Comparison of ENCODE assay signal across 13 mouse cellular contexts in the genomic region with DNA sequence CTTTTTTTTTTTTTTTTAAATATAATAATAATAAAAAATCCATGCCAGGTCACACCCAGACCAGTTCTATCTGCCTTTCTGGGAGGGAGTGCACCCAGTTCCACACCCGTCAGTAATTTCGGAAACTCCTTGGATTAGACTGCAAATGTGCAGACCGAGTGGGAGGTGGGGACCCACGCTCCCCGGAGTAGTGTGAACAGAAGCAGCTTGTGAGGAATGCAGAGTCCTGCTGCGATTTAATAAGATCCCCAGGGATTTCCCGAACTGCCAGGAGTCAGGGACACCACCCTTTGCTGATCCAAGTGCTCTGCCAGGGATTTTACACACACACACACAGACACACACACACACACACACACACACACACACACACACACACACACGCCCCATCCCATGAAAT. TPM values are rescaled to one million over a fixed set of nuclear protein-coding genes. Genes with fewer than 3 reads are reported as not detected.
DNase-seq lines count a peak whose midpoint lies in the region; ATAC-seq and TF ChIP-seq lines count a peak whose summit lies in the region.
"Had no signal": no experiment of that assay in that cellular context is flagged by ENCODE, and none has a peak within 500 bp of the region (broad histone marks: within the 10 kb centered on the region; RNA-seq: fewer than 3 reads in every experiment).

No protein-coding gene starts in this region.

- intact Hi-C loops in left cerebral cortex, adult 2 months (cut with DNase I), result loop anchor here (2.0 kb wide), 1 partner anchor 27 kb away; a partner anchor contains a TSS
- intact Hi-C loops in left cerebral cortex, postnatal 4 days (cut with DNase I), result no loop called here

- no peak overlapping the region for H3K4me3 ChIP-seq in embryonic facial prominence, embryonic 14.5 days (ENCODE audit: low read depth, low read length)
- no peak overlapping the region for H3K4me3 ChIP-seq in embryonic facial prominence, embryonic 10.5 days
- H3K4me3 ChIP-seq in left cerebral cortex, adult 2 months, result no peak overlapping the region
- H3K4me3 ChIP-seq in midbrain, embryonic 16.5 days (ENCODE audit: low read depth, low read length), result no peak overlapping the region

- H3K36me3 ChIP-seq in embryonic facial prominence, embryonic 14.5 days (ENCODE audit: control insufficient read depth, insufficient read depth, low read length), result no peaks in the 10 kb centered on the region
- H3K36me3 ChIP-seq in embryonic facial prominence, embryonic 10.5 days (replicated peaks), result no peaks in the 10 kb centered on the region
- H3K36me3 ChIP-seq in midbrain, embryonic 16.5 days (ENCODE audit: control insufficient read depth, insufficient read depth, low read length), result no peaks in the 10 kb centered on the region

- no peaks in the 10 kb centered on the region for H3K27me3 ChIP-seq in embryonic facial prominence, embryonic 14.5 days (replicated peaks; ENCODE audit: control insufficient read depth, insufficient read depth, low read length)
- H3K27me3 ChIP-seq in embryonic facial prominence, embryonic 10.5 days (replicated peaks; ENCODE audit: low read depth, poor library complexity, severe bottlenecking), result peaks cover 37% of the 10 kb centered on the region
- no peaks in the 10 kb centered on the region for H3K27me3 ChIP-seq in midbrain, embryonic 16.5 days (ENCODE audit: control insufficient read depth, insufficient read depth, low read depth, low read length)

- 30% methylated on average over 8 of the region's 8 CpGs for WGBS in embryonic facial prominence, embryonic 14.5 days
- 38% methylated on average over 8 of the region's 8 CpGs for WGBS in embryonic facial prominence, embryonic 10.5 days
- 25% methylated on average over 8 of the region's 8 CpGs for WGBS in midbrain, embryonic 16.5 days

- no peaks in the 10 kb centered on the region for H3K9me3 ChIP-seq in embryonic facial prominence, embryonic 14.5 days (ENCODE audit: control insufficient read depth, low read length)
- H3K9me3 ChIP-seq in embryonic facial prominence, embryonic 10.5 days, result no peaks in the 10 kb centered on the region
- no peaks in the 10 kb centered on the region for H3K9me3 ChIP-seq in midbrain, embryonic 16.5 days (replicated peaks; ENCODE audit: control insufficient read depth, low read length, poor library complexity, severe bottlenecking)

- H3K4me2 ChIP-seq in embryonic facial prominence, embryonic 14.5 days (ENCODE audit: low read depth, low read length), result no peak overlapping the region
- H3K4me2 ChIP-seq in midbrain, embryonic 16.5 days (ENCODE audit: low read length), result no peak overlapping the region; the same call in 1 of the 2 replicates

- no peak overlapping the region for H3K9ac ChIP-seq in embryonic facial prominence, embryonic 14.5 days (ENCODE audit: low read depth, low read length)
- no peak overlapping the region for H3K9ac ChIP-seq in midbrain, embryonic 16.5 days (ENCODE audit: low read depth, low read length)

- peak; percentile 38 for DNase-seq in embryonic facial prominence, embryonic 14.5 days (ENCODE audit: low spot score)
- no peak for DNase-seq in embryonic facial prominence, embryonic 10.5 days (ENCODE audit: low spot score)
- peak; percentile 58 to 65 for DNase-seq in left cerebral cortex, adult 2 months (ENCODE audit: extremely low spot score in 1 of 2, low spot score in 2 of 2)
- no peak for DNase-seq in left cerebral cortex, postnatal 4 days
- peak; percentile 42 for DNase-seq in cerebellum, adult 8-10 months
- no peak for DNase-seq in adrenal gland, postnatal 36 days
- DNase-seq: B cell, adult 2 months had no signal

- no peak overlapping the region for H3K27ac ChIP-seq in embryonic facial prominence, embryonic 14.5 days (replicated peaks; ENCODE audit: low read depth, low read length)
- no peak overlapping the region for H3K27ac ChIP-seq in embryonic facial prominence, embryonic 10.5 days (replicated peaks)
- H3K27ac ChIP-seq in left cerebral cortex, adult 2 months, result no peak overlapping the region; the same call in 1 of the 2 replicates
- H3K27ac ChIP-seq in midbrain, embryonic 16.5 days (ENCODE audit: low read length), result no peak overlapping the region

- ATAC-seq in embryonic facial prominence, embryonic 14.5 days (ENCODE audit: low read depth), result no peak
- ATAC-seq in midbrain, embryonic 16.5 days, result 0 out of 2 replicates have a peak, but pooled peaks have one; percentile 5
- no peak for ATAC-seq in megakaryocyte-erythroid progenitor cell, adult 5-6 weeks (replicated peaks; ENCODE audit: low FRiP score, low TSS enrichment, poor library complexity, severe bottlenecking)

- peaks cover 10% of the 10 kb centered on the region; the same call in 1 of the 2 replicates for H3K4me1 ChIP-seq in embryonic facial prominence, embryonic 14.5 days (ENCODE audit: control insufficient read depth, insufficient read depth, low read length)
- peaks cover 13% of the 10 kb centered on the region for H3K4me1 ChIP-seq in embryonic facial prominence, embryonic 10.5 days
- peaks cover 27% of the 10 kb centered on the region for H3K4me1 ChIP-seq in midbrain, embryonic 16.5 days (ENCODE audit: control insufficient read depth, insufficient read depth, low read length)

- no peak for TF ChIP-seq CTCF in left cerebral cortex, adult 2 months (IDR thresholded peaks at IDR 0.05)

RNA-seq across cellular contexts. Expression of a gene that starts 16.5 kb away (rescaled TPM):
- 2.3 and 3.2 TPM in 2 replicates for polyA plus RNA-seq in embryonic facial prominence, embryonic 14.5 days (2014; fragmentation: Nextera tagmentation; extraction: Ambion mirVana)
- 0.05 and 0.06 TPM in 2 replicates for polyA plus RNA-seq in embryonic facial prominence, embryonic 10.5 days (2016; fragmentation: Nextera tagmentation; extraction: Ambion mirVana)
- total RNA-seq in left cerebral cortex, adult 2 months (2021), result 10 to 100 TPM; 59.1 to 61.3 TPM
- total RNA-seq in left cerebral cortex, postnatal 4 days (2021), result 10 to 100 TPM; 15.8 to 19.0 TPM
- 24.4 and 28.1 TPM in 2 replicates for polyA plus RNA-seq in midbrain, embryonic 16.5 days (2015; fragmentation: Nextera tagmentation; extraction: Ambion mirVana)
- not detected in 2 replicates for total RNA-seq in megakaryocyte-erythroid progenitor cell, adult 5-6 weeks (2014; fragmentation: Nextera tagmentation)
- not detected in 2 replicates for total RNA-seq in megakaryocyte-erythroid progenitor cell, adult 5-6 weeks (2017)
- under 1 TPM; 0.49 to 0.60 TPM for total RNA-seq in adrenal gland, postnatal 36 days (2021)
- total RNA-seq: common myeloid progenitor, adult 5-6 weeks; granulocyte monocyte progenitor cell, adult 5-6 weeks had no signal
- polyA plus RNA-seq: large intestine, adult 2 months; urinary bladder, adult 2 months had no signal

RNA-seq across cellular contexts. Expression of a gene that starts 26.9 kb away (rescaled TPM):
- polyA plus RNA-seq in embryonic facial prominence, embryonic 14.5 days (2014; fragmentation: Nextera tagmentation; extraction: Ambion mirVana), result 21.4 and 23.3 TPM in 2 replicates
- 35.1 and 37.1 TPM in 2 replicates for polyA plus RNA-seq in embryonic facial prominence, embryonic 10.5 days (2016; fragmentation: Nextera tagmentation; extraction: Ambion mirVana)
- 10 to 100 TPM; 79.8 to 91.6 TPM for total RNA-seq in left cerebral cortex, adult 2 months (2021)
- total RNA-seq in left cerebral cortex, postnatal 4 days (2021), result 10 to 100 TPM; 56.9 to 60.6 TPM
- 56.6 and 57.8 TPM in 2 replicates for polyA plus RNA-seq in midbrain, embryonic 16.5 days (2015; fragmentation: Nextera tagmentation; extraction: Ambion mirVana)
- total RNA-seq in megakaryocyte-erythroid progenitor cell, adult 5-6 weeks (2014; fragmentation: Nextera tagmentation), result 29.2 and 35.6 TPM in 2 replicates
- total RNA-seq in megakaryocyte-erythroid progenitor cell, adult 5-6 weeks (2017), result 22.0 and 23.0 TPM in 2 replicates
- 10 to 100 TPM; 24.4 to 24.7 TPM for total RNA-seq in adrenal gland, postnatal 36 days (2021)

RNA-seq across cellular contexts. Expression of a gene that starts 47.4 kb away (rescaled TPM):
- polyA plus RNA-seq in embryonic facial prominence, embryonic 14.5 days (2014; fragmentation: Nextera tagmentation; extraction: Ambion mirVana), result 0.74 and 1.4 TPM in 2 replicates
- 0.13 and 0.25 TPM in 2 replicates for polyA plus RNA-seq in embryonic facial prominence, embryonic 10.5 days (2016; fragmentation: Nextera tagmentation; extraction: Ambion mirVana)
- total RNA-seq in left cerebral cortex, adult 2 months (2021), result 10 to 100 TPM; 41.7 to 43.8 TPM
- 10 to 100 TPM; 29.5 to 30.1 TPM for total RNA-seq in left cerebral cortex, postnatal 4 days (2021)
- 12.9 and 13.7 TPM in 2 replicates for polyA plus RNA-seq in midbrain, embryonic 16.5 days (2015; fragmentation: Nextera tagmentation; extraction: Ambion mirVana)
- not detected in 2 replicates for total RNA-seq in megakaryocyte-erythroid progenitor cell, adult 5-6 weeks (2014; fragmentation: Nextera tagmentation)
- total RNA-seq in megakaryocyte-erythroid progenitor cell, adult 5-6 weeks (2017), result not detected in 2 replicates
- 1 to 10 TPM; 1.0 to 1.3 TPM for total RNA-seq in adrenal gland, postnatal 36 days (2021)
- total RNA-seq: common myeloid progenitor, adult 5-6 weeks; granulocyte monocyte progenitor cell, adult 5-6 weeks had no signal

Comparison
In these comparisons a context has a peak if more than half of its experiments do, and no peak if none do; other contexts are left out.
1. DNase-seq: peak in embryonic facial prominence, embryonic 14.5 days (single experiment), left cerebral cortex, adult 2 months (2 of 2) and cerebellum, adult 8-10 months (single experiment); none in embryonic facial prominence, embryonic 10.5 days (single experiment), left cerebral cortex, postnatal 4 days (single experiment) and adrenal gland, postnatal 36 days (0 of 2).
2. RNA of a gene that starts 16.5 kb away (total RNA-seq): 59.1 to 61.3 TPM in left cerebral cortex, adult 2 months and 15.8 to 19.0 TPM in left cerebral cortex, postnatal 4 days; 0.49 to 0.60 TPM in adrenal gland, postnatal 36 days and not detected in megakaryocyte-erythroid progenitor cell, adult 5-6 weeks; every median in the first group is over 10 times any median in the second.
3. RNA of a gene that starts 47.4 kb away (total RNA-seq): 41.7 to 43.8 TPM in left cerebral cortex, adult 2 months and 29.5 to 30.1 TPM in left cerebral cortex, postnatal 4 days; 1.0 to 1.3 TPM in adrenal gland, postnatal 36 days and not detected in megakaryocyte-erythroid progenitor cell, adult 5-6 weeks; every median in the first group is over 10 times any median in the second.